Mouse (Mus musculus) heart, embryonic 12.5 days (tissue): ENCODE measurements around the gene Unc93b1. TPM values are rescaled to one million over a fixed set of nuclear protein-coding genes. Genes with fewer than 3 reads are reported as not detected.

ENCODE experiments used
- ATAC-seq: fragments of 200-750 bp; cut with Nextera tagmentation; 2 replicates; pipeline ENCODE4 v1.8.0; 2017; ENCODE audit warnings: moderate TSS enrichment, moderate library complexity; ENCODE audit not compliant: insufficient number of reproducible peaks, low FRiP score
- H3K27ac ChIP-seq: fragments of 300-500 bp; sonication (generic); 2 replicates; pipeline ENCODE4 v1.5.1; 2016; ENCODE audit warnings: mild to moderate bottlenecking, moderate library complexity; ENCODE audit not compliant: poor library complexity, severe bottlenecking
- H3K27me3 ChIP-seq: fragments of 300-500 bp; sonication (generic); replicated peaks from 2 replicates; pipeline ENCODE4 v1.6.1; 2016; ENCODE audit warnings: mild to moderate bottlenecking, moderate library complexity
- H3K36me3 ChIP-seq: fragments of 300-500 bp; sonication (generic); 2 replicates; pipeline ENCODE4 v1.6.1; 2016; ENCODE audit warnings: mild to moderate bottlenecking, moderate library complexity
- H3K4me1 ChIP-seq: fragments of 300-500 bp; sonication (generic); replicated peaks from 2 replicates; pipeline ENCODE4 v1.6.1; 2016; ENCODE audit warnings: mild to moderate bottlenecking
- H3K4me2 ChIP-seq: fragments of 300-500 bp; sonication (generic); 2 replicates; pipeline ENCODE4 v1.6.1; 2016; ENCODE audit warnings: mild to moderate bottlenecking, moderate library complexity
- H3K4me3 ChIP-seq: fragments of 300-500 bp; sonication (generic); 2 replicates; pipeline ENCODE4 v1.5.1; 2016; ENCODE audit warnings: mild to moderate bottlenecking
- H3K9ac ChIP-seq: fragments of 300-500 bp; sonication (generic); 2 replicates; pipeline ENCODE4 v1.6.1; 2016; ENCODE audit warnings: mild to moderate bottlenecking, moderate library complexity
- H3K9me3 ChIP-seq: fragments of 300-500 bp; sonication (generic); replicated peaks from 2 replicates; pipeline ENCODE4 v1.6.1; 2016; ENCODE audit warnings: mild to moderate bottlenecking, moderate library complexity
- WGBS: fragments of 180-500 bp; shearing (Covaris S2); methylation state at CpG from one replicate; pipeline ENCODE4 v1.1.7; 2016; 5-methylcytosine and 5-hydroxymethylcytosine counted together
- polyA plus RNA-seq: library from polyadenylated mRNA; unstranded; fragments of >200 nt; fragmentation: Nextera tagmentation; extraction: Ambion mirVana; gene quantifications from 2 replicates; pipeline ENCODE4 v1.2.1, GENCODE M21; 2016

The Unc93b1 gene
- polyA plus RNA-seq, 1 experiment from 2014 or later = 8.9 TPM

DNA sequence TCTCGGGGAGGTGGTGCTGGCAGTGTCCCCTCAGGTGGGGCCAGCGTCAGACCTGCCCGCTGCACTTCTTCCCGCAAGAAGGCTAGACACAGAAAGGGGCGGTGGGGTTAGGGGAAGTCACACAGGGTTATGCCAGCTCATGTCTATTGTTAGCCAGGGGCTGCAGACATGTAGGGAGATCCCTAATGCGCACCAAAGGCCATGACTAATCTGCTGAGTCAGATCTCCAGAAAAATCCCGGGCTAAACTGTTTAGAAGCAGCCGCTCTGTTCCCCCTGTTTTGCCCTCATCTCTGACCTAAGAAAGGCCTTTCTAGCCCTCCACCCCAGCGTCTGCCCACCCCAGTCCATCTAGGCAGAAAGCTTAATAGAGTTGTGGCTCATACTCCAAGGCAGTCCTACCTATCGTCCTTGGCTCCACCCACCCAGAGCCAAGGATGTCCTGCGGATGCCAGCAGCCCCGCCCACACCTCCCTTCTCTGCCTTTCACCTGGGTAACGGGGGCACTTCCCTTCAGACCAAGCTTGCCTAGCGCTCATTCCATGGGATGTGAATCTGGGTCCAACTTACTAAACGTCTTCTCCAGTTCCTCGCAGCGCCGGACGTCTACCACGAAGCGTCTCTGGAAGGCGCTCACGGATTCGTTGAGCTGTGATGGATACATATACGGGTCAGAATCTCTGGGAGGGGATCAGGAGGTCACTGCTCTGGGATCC lies 31.2 kb upstream of the Unc93b1 start:
- peaks cover 52% of the 10 kb centered on the region for H3K36me3 ChIP-seq
- 76% methylated on average over 25 of the region's 25 CpGs for WGBS
- no peak overlapping the region for H3K27ac ChIP-seq
- no peak for ATAC-seq
- H3K4me3 ChIP-seq = no peak overlapping the region
- no peaks in the 10 kb centered on the region for H3K9me3 ChIP-seq
- H3K9ac ChIP-seq = no peak overlapping the region
- 0 out of 2 replicates have a peak overlapping the region, but pooled peaks have one; percentile 79 for H3K4me2 ChIP-seq
- no peaks in the 10 kb centered on the region for H3K27me3 ChIP-seq
- peaks cover 39% of the 10 kb centered on the region for H3K4me1 ChIP-seq

DNA sequence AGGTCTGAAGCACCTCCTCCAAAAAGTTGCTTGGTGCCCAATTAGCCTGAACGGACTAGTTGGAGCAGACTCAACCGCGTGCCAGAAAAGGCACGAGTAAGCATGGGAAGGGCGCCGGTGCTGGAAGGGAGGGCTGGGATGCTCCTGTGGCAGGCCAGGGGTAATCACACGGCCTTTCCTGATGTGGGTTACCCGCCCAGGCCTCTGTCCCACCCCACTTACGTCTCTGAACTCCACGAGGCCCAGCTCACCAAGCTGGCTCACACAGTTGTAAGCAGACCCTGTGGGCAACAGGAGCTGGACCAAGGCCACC lies 30.7 kb upstream of the Unc93b1 start:
- H3K36me3 ChIP-seq = peaks cover 54% of the 10 kb centered on the region
- peak overlapping the region; percentile 79 for H3K4me2 ChIP-seq
- H3K9me3 ChIP-seq = no peaks in the 10 kb centered on the region
- ATAC-seq = no peak
- H3K4me3 ChIP-seq = no peak overlapping the region
- peaks cover 39% of the 10 kb centered on the region for H3K4me1 ChIP-seq
- 68% methylated on average over 10 of the region's 10 CpGs for WGBS
- H3K9ac ChIP-seq = no peak overlapping the region
- H3K27me3 ChIP-seq = no peaks in the 10 kb centered on the region
- 0 out of 2 replicates have a peak overlapping the region, but pooled peaks have one; percentile 72 for H3K27ac ChIP-seq

DNA sequence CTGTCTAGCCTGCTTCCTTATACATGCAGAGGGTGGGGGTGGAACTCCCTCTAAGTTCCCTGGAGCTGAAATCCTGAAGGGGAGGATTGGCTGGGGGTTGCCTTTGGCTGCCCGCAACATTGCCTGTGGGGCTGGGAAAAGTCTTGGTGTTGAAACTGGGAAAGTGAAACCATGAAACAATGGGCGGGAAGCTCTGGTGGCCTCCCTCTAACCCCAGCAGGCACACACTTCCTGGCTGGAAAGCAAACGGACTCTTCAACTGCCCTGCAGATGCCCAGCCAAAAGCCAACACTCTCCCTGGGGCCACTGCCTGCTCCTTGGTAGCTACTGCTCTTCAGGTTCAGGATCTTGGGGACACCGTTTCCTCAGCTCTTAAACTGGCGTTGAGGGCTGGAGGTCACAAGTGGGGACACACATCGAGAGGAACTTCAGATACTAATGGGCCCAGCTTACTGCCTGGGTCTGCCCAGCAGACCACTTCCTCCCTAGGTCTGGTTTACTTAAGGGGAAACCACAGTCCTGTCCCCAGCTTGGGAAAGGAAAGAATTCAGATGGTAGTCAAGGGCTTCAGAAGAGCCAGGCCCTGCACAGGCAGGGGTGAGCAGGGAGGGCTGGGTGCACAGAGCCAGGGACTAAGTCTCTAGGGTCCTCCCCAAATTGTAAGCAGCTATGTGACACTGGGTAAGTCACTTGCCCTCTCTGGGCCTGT lies 29.6 kb upstream of the Unc93b1 start:
- Histone ChIP-seq H3K9ac (peak overlapping the region; percentile 74), H3K27me3 (no peaks in the 10 kb centered on the region), H3K4me3 (peak overlapping the region; percentile 56), H3K4me1 (peaks cover 39% of the 10 kb centered on the region), H3K9me3 (no peaks in the 10 kb centered on the region), H3K4me2 (peak overlapping the region; percentile 79), H3K27ac (peak overlapping the region; percentile 72), H3K36me3 (peaks cover 57% of the 10 kb centered on the region)
- peak; percentile 5; the same call in 1 of the 2 replicates for ATAC-seq
- 23% methylated on average over 6 of the region's 6 CpGs for WGBS

DNA sequence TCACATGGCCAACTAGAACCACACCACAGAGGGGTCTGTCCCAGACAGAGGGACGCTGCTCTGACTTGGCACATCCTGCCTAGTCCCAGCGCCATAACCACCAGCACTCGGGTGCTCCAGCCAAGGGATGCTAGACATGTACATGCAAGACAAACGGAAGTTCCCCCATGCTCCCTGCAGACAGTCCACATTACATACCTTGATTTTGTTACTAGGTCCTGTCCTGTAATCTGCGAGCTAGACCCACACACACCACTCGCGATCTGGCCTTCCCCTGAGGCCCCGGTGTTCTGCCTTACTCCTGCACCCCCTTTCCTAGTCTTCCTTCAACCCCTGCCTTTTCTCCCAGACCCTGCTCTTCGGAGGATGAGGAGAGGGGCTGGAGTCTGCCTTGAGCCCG lies 28.7 kb upstream of the Unc93b1 start:
- Histone ChIP-seq H3K4me2 (peak overlapping the region; percentile 79), H3K9me3 (no peaks in the 10 kb centered on the region), H3K27me3 (no peaks in the 10 kb centered on the region), H3K9ac (peak overlapping the region; percentile 74), H3K4me1 (peaks cover 39% of the 10 kb centered on the region), H3K36me3 (peaks cover 61% of the 10 kb centered on the region), H3K27ac (peak overlapping the region; percentile 72), H3K4me3 (peak overlapping the region; percentile 56)
- no peak for ATAC-seq
- WGBS = 22% methylated on average over 10 of the region's 10 CpGs

DNA sequence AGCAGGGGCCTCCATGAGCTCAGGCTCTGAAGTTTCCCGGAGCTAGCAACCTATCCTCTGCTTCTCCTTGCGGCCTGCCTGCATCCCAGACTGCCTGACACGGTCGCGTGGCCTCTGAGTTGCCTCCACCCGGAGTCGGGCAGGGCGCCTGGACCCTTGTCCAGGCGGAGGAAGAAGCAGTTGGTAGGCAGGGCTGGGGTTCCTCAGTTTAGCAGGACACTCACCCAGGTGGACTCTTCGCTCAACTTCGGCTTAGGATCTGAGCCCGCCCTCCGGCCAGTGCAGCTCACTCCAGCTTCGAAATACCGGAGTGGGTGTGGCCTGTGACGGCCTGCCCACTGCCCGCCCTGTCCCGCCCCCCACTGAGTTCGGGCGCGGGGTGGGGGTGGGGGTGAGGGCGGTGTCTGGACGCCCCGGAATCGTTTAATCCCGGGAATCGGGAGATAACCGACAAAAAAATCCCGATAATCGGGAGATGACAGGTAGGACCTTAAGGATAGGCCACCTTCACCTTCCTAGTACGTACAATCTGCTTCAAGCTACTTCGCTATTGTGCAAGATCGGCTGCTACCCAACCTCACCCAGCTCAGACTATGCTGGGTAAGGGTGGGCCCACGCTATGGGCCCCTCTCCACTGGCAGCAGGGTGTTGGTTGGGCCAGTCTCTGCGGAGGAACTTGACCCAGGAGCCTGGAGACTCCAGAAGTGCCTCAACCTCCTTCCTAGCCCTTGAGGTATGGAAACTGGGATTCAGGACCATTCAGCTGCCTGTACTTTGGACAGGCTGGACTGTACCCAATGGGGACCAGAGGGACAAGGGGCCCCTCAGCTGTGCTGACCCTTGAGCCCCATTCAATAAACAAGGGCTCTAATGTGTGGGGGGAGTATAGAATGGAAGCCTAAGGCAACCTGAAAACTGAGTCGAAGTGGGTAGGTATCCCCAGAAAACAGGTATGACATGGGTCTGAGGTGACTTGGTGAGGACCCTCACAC lies 27.9 kb upstream of the Unc93b1 start, which contains the start of gene Tcirg1:
Gene Tcirg1, minus strand, starts transcription at position 339 of the 992 bp plus-strand sequence.
- H3K9ac ChIP-seq = peak within 1 kb of the TSS; percentile 74
- peaks cover 47% of the 10 kb centered on the region for H3K4me1 ChIP-seq
- WGBS = 5% methylated on average over 36 of the region's 36 CpGs
- H3K36me3 ChIP-seq = peaks cover 53% of the 10 kb centered on the region
- H3K4me2 ChIP-seq = peak within 1 kb of the TSS; percentile 79
- H3K4me3 ChIP-seq = peak within 1 kb of the TSS; percentile 56
- no peaks in the 10 kb centered on the region for H3K9me3 ChIP-seq
- H3K27ac ChIP-seq = peak within 1 kb of the TSS; percentile 72
- no peaks in the 10 kb centered on the region for H3K27me3 ChIP-seq
- ATAC-seq = peak; percentile 88

DNA sequence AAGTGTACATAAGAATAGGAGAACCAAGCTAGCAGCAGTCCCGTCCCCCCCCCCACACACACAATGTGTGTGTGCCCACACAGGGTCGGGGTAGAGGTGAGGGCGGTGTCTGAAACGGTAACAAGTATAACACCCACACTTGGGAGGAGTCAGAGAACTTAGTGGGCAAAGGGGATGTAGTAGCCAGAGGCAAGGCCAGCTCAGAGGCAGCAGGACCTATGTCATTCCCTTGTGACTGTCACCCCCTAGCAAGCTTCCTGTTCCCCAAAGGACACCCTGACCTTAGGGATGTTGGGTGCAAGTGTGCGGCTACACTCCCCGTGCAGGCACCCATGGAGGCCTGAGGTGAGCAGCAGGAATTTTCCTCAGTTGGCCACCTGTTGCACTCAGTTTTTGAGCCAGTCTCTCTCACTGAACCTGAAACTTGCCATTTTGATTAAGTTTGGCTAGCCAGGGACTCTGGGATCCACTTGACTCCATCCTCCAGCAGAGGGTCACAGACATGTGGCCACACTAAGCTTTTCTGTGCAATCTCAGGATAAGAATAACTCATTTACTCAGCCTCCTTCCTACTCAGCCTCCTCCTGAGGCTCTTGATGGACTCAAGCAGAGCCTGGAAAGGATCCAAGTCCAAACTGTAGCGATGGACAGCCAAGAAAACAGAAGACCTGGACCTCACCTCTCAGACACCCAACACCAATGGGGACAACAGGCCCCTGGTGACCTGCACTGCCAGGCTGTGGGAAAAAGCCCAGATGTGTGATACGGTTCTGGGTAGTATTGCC lies 26.9 kb upstream of the Unc93b1 start:
- 76% methylated on average over 8 of the region's 8 CpGs for WGBS
- no peak for ATAC-seq
- Histone ChIP-seq H3K4me2 (peak overlapping the region; percentile 79), H3K9me3 (no peaks in the 10 kb centered on the region), H3K4me3 (no peak overlapping the region), H3K27me3 (no peaks in the 10 kb centered on the region), H3K9ac (peak overlapping the region; percentile 74; the same call in 1 of the 2 replicates), H3K36me3 (peaks cover 43% of the 10 kb centered on the region), H3K4me1 (peaks cover 47% of the 10 kb centered on the region), H3K27ac (no peak overlapping the region)

DNA sequence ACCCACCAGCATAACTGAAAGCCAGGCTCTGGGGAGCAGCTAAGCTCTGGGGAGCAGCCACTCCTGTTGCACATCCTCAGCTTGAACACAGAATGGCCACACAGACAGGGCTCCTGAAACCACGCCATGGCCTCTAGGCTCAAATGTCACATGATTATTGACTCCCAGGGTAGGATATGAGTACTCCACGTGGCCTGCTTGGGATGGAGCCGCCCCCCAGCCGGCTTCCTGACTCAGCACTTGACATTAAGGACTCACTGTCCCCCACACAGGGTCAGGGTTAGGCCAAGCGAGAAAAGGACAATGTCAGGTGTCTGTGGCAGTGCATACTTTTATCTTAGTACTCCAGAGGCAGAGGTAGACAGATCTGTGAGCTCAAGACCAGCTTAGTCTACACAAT lies 24.8 kb upstream of the Unc93b1 start:
- H3K36me3 ChIP-seq = peaks cover 35% of the 10 kb centered on the region
- H3K4me2 ChIP-seq = no peak overlapping the region
- no peak overlapping the region for H3K9ac ChIP-seq
- 82% methylated on average over 5 of the region's 5 CpGs for WGBS
- H3K27ac ChIP-seq = no peak overlapping the region
- no peak for ATAC-seq
- peaks cover 40% of the 10 kb centered on the region for H3K4me1 ChIP-seq
- H3K4me3 ChIP-seq = no peak overlapping the region
- no peaks in the 10 kb centered on the region for H3K27me3 ChIP-seq
- no peaks in the 10 kb centered on the region for H3K9me3 ChIP-seq

DNA sequence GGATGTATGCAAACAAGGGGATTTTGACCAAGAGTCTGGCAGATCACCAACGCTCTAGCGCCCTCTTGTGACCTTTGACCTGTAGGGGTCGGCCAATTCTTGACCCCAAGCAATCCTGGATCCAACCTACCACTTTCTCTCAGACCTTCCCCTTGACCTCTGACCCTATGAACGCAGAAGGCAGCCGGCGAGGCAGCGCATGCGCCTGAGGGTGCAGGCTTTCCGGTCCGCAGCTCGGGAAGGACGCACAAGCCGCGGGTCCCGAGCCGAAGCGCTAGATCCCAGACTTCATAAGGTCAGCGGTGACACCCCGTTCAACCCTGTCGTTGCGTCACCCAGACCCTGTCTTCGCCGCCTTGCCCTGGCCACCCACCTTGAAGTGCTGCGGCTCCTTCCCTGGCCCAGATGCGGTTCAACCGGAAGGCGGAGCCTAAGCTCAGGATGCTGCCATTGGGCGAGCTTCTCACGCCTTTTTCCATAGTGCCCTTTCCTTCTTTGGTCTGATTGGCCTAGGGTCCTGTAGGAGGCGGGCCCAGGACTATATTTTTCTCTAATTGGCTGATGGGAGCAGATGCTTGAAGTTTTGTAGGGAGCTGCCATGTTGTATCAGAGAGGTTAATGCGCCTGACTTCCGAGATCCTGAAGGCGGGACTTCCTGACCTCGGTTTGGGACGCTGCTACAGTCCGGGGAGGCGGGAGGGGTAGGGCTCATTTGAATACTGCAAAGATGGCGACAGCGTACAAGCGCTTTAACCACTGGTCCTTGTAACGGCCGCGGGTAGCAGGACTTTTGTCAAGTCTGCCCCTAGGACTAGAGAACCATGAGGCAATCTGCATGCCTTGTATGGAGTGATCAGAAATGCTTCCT lies 22.4 kb upstream of the Unc93b1 start, which contains the start of gene Ndufs8:
Gene Ndufs8, minus strand, starts transcription at position 438 of the 868 bp plus-strand sequence.
- peak; percentile 98 for ATAC-seq

DNA sequence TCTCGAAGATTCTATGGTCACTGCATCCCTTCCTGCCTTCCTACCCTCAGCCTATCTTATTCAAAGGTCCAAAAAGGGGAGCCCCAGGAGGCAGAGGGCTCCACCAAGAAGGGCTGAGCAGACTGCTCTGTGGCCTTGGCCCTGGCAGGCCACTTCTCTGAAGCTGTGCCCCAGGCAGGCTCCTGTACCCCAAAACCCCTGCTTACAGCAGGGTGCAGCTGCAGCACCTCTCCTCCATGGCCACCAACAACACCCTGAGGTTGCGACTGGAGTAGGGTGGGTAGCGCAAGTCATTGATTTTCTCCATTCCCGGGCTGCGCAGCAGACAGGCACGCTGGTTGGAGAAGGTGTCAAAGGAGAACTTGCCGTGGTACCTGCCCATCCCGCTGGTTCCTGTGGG lies 21.3 kb upstream of the Unc93b1 start:
- Histone ChIP-seq H3K4me1 (peaks cover 15% of the 10 kb centered on the region), H3K36me3 (peaks cover 25% of the 10 kb centered on the region), H3K27ac (no peak overlapping the region), H3K9ac (peak overlapping the region; percentile 60), H3K9me3 (no peaks in the 10 kb centered on the region), H3K4me3 (peak overlapping the region; percentile 63), H3K27me3 (no peaks in the 10 kb centered on the region), H3K4me2 (peak overlapping the region; percentile 77)
- 84% methylated on average over 8 of the region's 8 CpGs for WGBS
- ATAC-seq = no peak

More for the DNA sequence above, 22.4 kb upstream of the Unc93b1 start, which contains the start of gene Ndufs8:
- Histone ChIP-seq H3K9ac (peak within 1 kb of the TSS; percentile 74), H3K9me3 (no peaks in the 10 kb centered on the region), H3K27ac (peak within 1 kb of the TSS; percentile 86), H3K4me3 (peak within 1 kb of the TSS; percentile 63), H3K4me2 (peak within 1 kb of the TSS; percentile 77), H3K27me3 (no peaks in the 10 kb centered on the region), H3K36me3 (peaks cover 35% of the 10 kb centered on the region), H3K4me1 (peaks cover 20% of the 10 kb centered on the region)
- under 1% methylated on average over 43 of the region's 43 CpGs for WGBS
